Mouse (Mus musculus) MEL (cell line): Measurements from ENCODE around the gene Arrdc3. TPM values are rescaled to one million over a fixed set of nuclear protein-coding genes. Genes with fewer than 3 reads are reported as not detected.

Experiments
- DNase-seq: peaks from one replicate; pipeline ENCODE4 v3.0.0; 2011; ENCODE audit warnings: low read depth, low spot score
- H3K27ac ChIP-seq: 2 replicates; pipeline ENCODE4 v1.5.1; 2012; ENCODE audit warnings: low read depth, mild to moderate bottlenecking, control low read depth, low read length, moderate library complexity; ENCODE audit not compliant: control insufficient read depth
- H3K27me3 ChIP-seq, 2 experiments: fragments of 150-350 bp in 1 of 2; sonication (generic) in 1 of 2; 2 replicates each; pipeline ENCODE4 v1.6.1; 2012; ENCODE audit warnings: low read length in 2 of 2, mild to moderate bottlenecking in 2 of 2, improper control_type of control experiment in 1 of 2, moderate library complexity in 1 of 2; ENCODE audit not compliant: insufficient read depth in 2 of 2, control insufficient read depth in 1 of 2
- H3K36me3 ChIP-seq, 2 experiments: 2 replicates each; pipeline ENCODE4 v1.6.1; 2012 to 2014; ENCODE audit warnings: low read length in 2 of 2, improper control_type of control experiment in 1 of 2, inconsistent platforms in 1 of 2, mild to moderate bottlenecking in 1 of 2; ENCODE audit not compliant: insufficient read depth in 2 of 2, control insufficient read depth in 1 of 2
- H3K4me1 ChIP-seq, 2 experiments: fragments of 150-350 bp in 1 of 2; sonication (generic) in 1 of 2; 2 replicates each; pipeline ENCODE4 v1.6.1; 2012; ENCODE audit warnings: low read length in 2 of 2, improper control_type of control experiment in 1 of 2, mild to moderate bottlenecking in 1 of 2; ENCODE audit not compliant: insufficient read depth in 2 of 2, control insufficient read depth in 1 of 2
- H3K4me3 ChIP-seq, 2 experiments: fragments of 150-350 bp in 1 of 2; sonication (generic) in 1 of 2; 2 replicates each; pipeline ENCODE4 v1.5.1; 2012; ENCODE audit warnings: low read depth in 2 of 2, low read length in 2 of 2, mild to moderate bottlenecking in 2 of 2, moderate library complexity in 2 of 2, control low read depth in 1 of 2, improper control_type of control experiment in 1 of 2; ENCODE audit not compliant: control insufficient read depth in 1 of 2, insufficient read depth in 1 of 2
- H3K79me2 ChIP-seq: 2 replicates; pipeline ENCODE4 v1.6.1; 2012; ENCODE audit warnings: mild to moderate bottlenecking, low read length, moderate library complexity; ENCODE audit not compliant: control insufficient read depth, poor library complexity, insufficient read depth
- H3K9ac ChIP-seq: 2 replicates; pipeline ENCODE4 v1.6.1; 2012; ENCODE audit warnings: low read depth, mild to moderate bottlenecking, control low read depth, low read length, moderate library complexity; ENCODE audit not compliant: control insufficient read depth, poor library complexity, severe bottlenecking
- H3K9me3 ChIP-seq: fragments of 150-350 bp; sonication (generic); replicated peaks from 2 replicates; pipeline ENCODE4 v1.6.1; 2012; ENCODE audit warnings: mild to moderate bottlenecking, low read length, improper control_type of control experiment, moderate library complexity; ENCODE audit not compliant: insufficient read depth
- BHLHE40 ChIP-seq: IDR thresholded peaks from 2 replicates; pipeline ENCODE4 v1.6.1; 2012; ENCODE audit warnings: low read depth, mild to moderate bottlenecking, inconsistent platforms, low read length, improper control_type of control experiment, borderline replicate concordance
- CTCF ChIP-seq, 3 experiments: IDR thresholded peaks in 2 of 3; conservative IDR thresholded peaks in 1 of 3; 2 replicates each; pipeline ENCODE4 v1.5.1; 2011 to 2012; ENCODE audit warnings: low read length in 3 of 3, low read depth in 2 of 3, mild to moderate bottlenecking in 2 of 3, improper control_type of control experiment in 1 of 3, inconsistent platforms in 1 of 3, mixed read lengths in 1 of 3, moderate library complexity in 1 of 3; ENCODE audit not compliant: control insufficient read depth in 1 of 3, insufficient read depth in 1 of 3, poor library complexity in 1 of 3, severe bottlenecking in 1 of 3
- E2F4 ChIP-seq: IDR thresholded peaks from 2 replicates; pipeline ENCODE4 v1.6.1; 2011; ENCODE audit warnings: low read depth, low read length, improper control_type of control experiment, borderline replicate concordance
- ELF1 ChIP-seq: IDR thresholded peaks from 2 replicates; pipeline ENCODE4 v1.6.1; 2014; ENCODE audit warnings: low read depth, mild to moderate bottlenecking, inconsistent platforms, low read length, improper control_type of control experiment, moderate library complexity
- ETS1 ChIP-seq: IDR thresholded peaks from 2 replicates; pipeline ENCODE4 v1.6.1; 2012; ENCODE audit warnings: low read depth, mild to moderate bottlenecking, inconsistent platforms, low read length, improper control_type of control experiment, moderate library complexity
- HCFC1 ChIP-seq: IDR thresholded peaks from 2 replicates; pipeline ENCODE4 v1.6.1; 2012; ENCODE audit warnings: low read depth, mild to moderate bottlenecking, inconsistent platforms, low read length, improper control_type of control experiment, moderate library complexity
- JUND ChIP-seq: IDR thresholded peaks from 2 replicates; pipeline ENCODE4 v1.6.1; 2011; ENCODE audit warnings: low read depth, mild to moderate bottlenecking, improper control_type of control experiment, low read length
- MAZ ChIP-seq: IDR thresholded peaks from 2 replicates; pipeline ENCODE4 v1.6.1; 2012; ENCODE audit warnings: low read depth, mild to moderate bottlenecking, inconsistent platforms, low read length, improper control_type of control experiment
- MYB ChIP-seq: IDR thresholded peaks from 2 replicates; pipeline ENCODE4 v1.6.1; 2011; ENCODE audit warnings: mild to moderate bottlenecking, low read depth, low read length, improper control_type of control experiment
- NELFE ChIP-seq: IDR thresholded peaks from 2 replicates; pipeline ENCODE4 v1.6.1; 2011; ENCODE audit warnings: low read depth, low read length, improper control_type of control experiment
- NRF1 ChIP-seq: IDR thresholded peaks from 2 replicates; pipeline ENCODE4 v1.6.1; 2014; ENCODE audit warnings: low read depth, mild to moderate bottlenecking, inconsistent platforms, low read length, improper control_type of control experiment, moderate library complexity; ENCODE audit not compliant: poor library complexity, insufficient read depth, severe bottlenecking
- POLR2A ChIP-seq, 2 experiments: IDR thresholded peaks; 2 replicates each; pipeline ENCODE4 v1.6.1; 2011 to 2012; ENCODE audit warnings: low read length in 2 of 2, mild to moderate bottlenecking in 2 of 2, control low read depth in 1 of 2, improper control_type of control experiment in 1 of 2, low read depth in 1 of 2, moderate library complexity in 1 of 2; ENCODE audit not compliant: control insufficient read depth in 1 of 2, insufficient read depth in 1 of 2, poor library complexity in 1 of 2
- POLR2AphosphoS5 ChIP-seq: IDR thresholded peaks from 2 replicates; pipeline ENCODE4 v1.6.1; 2012; ENCODE audit warnings: low read depth, borderline replicate concordance, mild to moderate bottlenecking, inconsistent platforms, low read length, moderate library complexity, mixed read lengths
- RAD21 ChIP-seq: IDR thresholded peaks from 2 replicates; pipeline ENCODE4 v1.6.1; 2011; ENCODE audit warnings: mild to moderate bottlenecking, low read depth, low read length, improper control_type of control experiment
- SIN3A ChIP-seq: IDR thresholded peaks from 2 replicates; pipeline ENCODE4 v1.6.1; 2012; ENCODE audit warnings: low read length, improper control_type of control experiment, inconsistent platforms
- SMC3 ChIP-seq: IDR thresholded peaks from 2 replicates; pipeline ENCODE4 v1.6.1; 2011; ENCODE audit warnings: low read depth, low read length, improper control_type of control experiment
- TCF12 ChIP-seq: IDR thresholded peaks from 2 replicates; pipeline ENCODE4 v1.6.1; 2014; ENCODE audit warnings: low read depth, mild to moderate bottlenecking, inconsistent platforms, low read length, improper control_type of control experiment, moderate library complexity
- USF1 ChIP-seq: IDR thresholded peaks from 2 replicates; pipeline ENCODE4 v1.6.1; 2014; ENCODE audit warnings: low read depth, mild to moderate bottlenecking, inconsistent platforms, low read length, improper control_type of control experiment, moderate library complexity
- ZC3H11A ChIP-seq: IDR thresholded peaks from 2 replicates; pipeline ENCODE4 v1.6.1; 2012; ENCODE audit warnings: low read depth, mild to moderate bottlenecking, inconsistent platforms, low read length, improper control_type of control experiment
- ZNF384 ChIP-seq: IDR thresholded peaks from 2 replicates; pipeline ENCODE4 v1.6.1; 2012; ENCODE audit warnings: low read depth, mild to moderate bottlenecking, inconsistent platforms, low read length, improper control_type of control experiment
- polyA plus RNA-seq, 2 experiments: library from polyadenylated mRNA; stranded (reverse) in 1 of 2; unstranded in 1 of 2; fragments of >175 nt in 1 of 2; fragments of >200 nt in 1 of 2; gene quantifications; 2 replicates each; pipeline versions ENCODE4 v1.2.1 to v1.2.4; 2012; ENCODE audit warnings: low replicate concordance in 2 of 2, low read depth in 1 of 2; ENCODE audit not compliant: insufficient read length in 2 of 2, insufficient read depth in 1 of 2, missing spikeins in 1 of 2
- total RNA-seq: library from RNA; depleted of rRNA; stranded (reverse); fragments of 300-350 nt; gene quantifications from 2 replicates; pipeline ENCODE4 v1.2.3, GENCODE M21; 2012

Arrdc3 gene
- total and polyA plus RNA-seq, 3 experiments: 1.5 to 3.5 TPM; not detected in 1

DNA sequence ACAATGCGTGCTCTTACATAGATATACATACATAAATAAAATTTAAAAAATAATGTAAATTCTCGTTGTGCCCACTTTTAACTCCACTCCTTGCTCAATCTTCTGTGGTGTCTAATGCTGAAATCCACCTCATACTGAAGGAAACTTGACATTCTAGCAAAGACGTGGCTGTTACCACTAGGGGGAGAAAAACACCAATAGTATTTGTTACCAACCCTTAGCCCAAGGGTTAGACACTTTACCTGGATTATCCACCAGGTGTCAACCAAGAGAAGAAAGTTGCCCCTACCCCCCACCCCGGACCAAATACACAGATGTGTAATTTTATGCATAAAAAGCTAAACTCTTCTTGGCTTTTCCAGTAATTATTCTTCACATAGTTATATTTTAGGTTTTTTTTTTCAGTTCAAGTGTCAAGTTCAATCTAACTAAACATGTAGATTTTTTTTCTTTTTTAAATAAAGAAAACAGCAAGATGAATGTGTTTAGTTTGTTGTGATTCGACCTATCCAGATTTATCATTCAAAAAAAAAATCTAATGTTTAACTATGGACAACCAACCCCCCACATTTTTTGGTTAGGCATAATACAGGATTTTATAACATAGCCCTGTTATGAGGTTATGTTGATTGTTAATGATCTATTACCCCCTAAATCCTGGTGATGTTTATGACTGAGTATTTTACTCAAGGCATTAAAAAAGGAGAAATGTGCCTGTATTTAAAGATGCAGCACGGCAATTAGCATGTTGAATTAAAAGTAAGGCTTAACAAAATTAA lies 1.3 kb upstream of the Arrdc3 start:
- Histone ChIP-seq H3K27ac (no peak overlapping the region), H3K79me2 (peaks cover 6% of the 10 kb centered on the region; the same call in 1 of the 2 replicates), H3K27me3 (no peaks in the 10 kb centered on the region), H3K4me3 (peak overlapping the region in 1 of 2 experiments; percentile 63; a peak in 2 of 4 replicates), H3K36me3 (peaks cover 0 to 2% of the 10 kb centered on the region in 2 experiments; a peak in 2 of 4 replicates), H3K4me1 (no peaks in the 10 kb centered on the region), H3K9ac (peak overlapping the region; percentile 88), H3K9me3 (no peaks in the 10 kb centered on the region)
- TF ChIP-seq BHLHE40: 0 out of 2 replicates have a peak, but pooled peaks have one; percentile 41
- TF ChIP-seq ZNF384: peak; percentile 41
- TF ChIP-seq E2F4: no peak
- no peak for TF ChIP-seq POLR2A (IDR thresholded peaks at IDR 0.05; ENCODE audit: control insufficient read depth in 1 of 2, insufficient read depth in 1 of 2, low read depth in 1 of 2, low read length in 2 of 2, poor library complexity in 1 of 2)
- TF ChIP-seq ELF1: 0 out of 2 replicates have a peak, but pooled peaks have one; percentile 29
- no peak for TF ChIP-seq POLR2AphosphoS5
- TF ChIP-seq CTCF (IDR thresholded peaks at IDR 0.05 in 2 of 3, conservative IDR thresholded peaks at IDR 0.05 in 1 of 3; ENCODE audit: control insufficient read depth in 1 of 3, insufficient read depth in 1 of 3, low read depth in 2 of 3, low read length in 3 of 3, poor library complexity in 1 of 3, severe bottlenecking in 1 of 3): peak in 2 of 3 experiments; percentile 42 to 77; a peak in 5 of 6 replicates
- TF ChIP-seq JUND: no peak
- TF ChIP-seq NELFE: no peak
- TF ChIP-seq TCF12: peak; percentile 30; the same call in 1 of the 2 replicates
- peak; percentile 97 for TF ChIP-seq ZC3H11A
- peak; percentile 65; the same call in 1 of the 2 replicates for TF ChIP-seq SIN3A
- no peak for TF ChIP-seq USF1
- no peak for TF ChIP-seq ETS1
- TF ChIP-seq RAD21: peak; percentile 99
- TF ChIP-seq MYB: no peak
- no peak for TF ChIP-seq HCFC1
- peak; percentile 99 for TF ChIP-seq SMC3
- TF ChIP-seq MAZ: peak; percentile 78
- TF ChIP-seq NRF1: no peak
- peak; percentile 92 for DNase-seq
